Mouse (Mus musculus) MEL (cell line): ENCODE results near the gene Agpat1. TPM values are rescaled to one million over a fixed set of nuclear protein-coding genes. Genes with fewer than 3 reads are reported as not detected.

Source experiments
- DNase-seq: peaks from one replicate; pipeline ENCODE4 v3.0.0; 2011; ENCODE audit warnings: low read depth, low spot score
- H3K27ac ChIP-seq: 2 replicates; pipeline ENCODE4 v1.5.1; 2012; ENCODE audit warnings: low read depth, mild to moderate bottlenecking, control low read depth, low read length, moderate library complexity; ENCODE audit not compliant: control insufficient read depth
- H3K27me3 ChIP-seq, 2 experiments: fragments of 150-350 bp in 1 of 2; sonication (generic) in 1 of 2; 2 replicates each; pipeline ENCODE4 v1.6.1; 2012; ENCODE audit warnings: low read length in 2 of 2, mild to moderate bottlenecking in 2 of 2, improper control_type of control experiment in 1 of 2, moderate library complexity in 1 of 2; ENCODE audit not compliant: insufficient read depth in 2 of 2, control insufficient read depth in 1 of 2
- H3K36me3 ChIP-seq, 2 experiments: 2 replicates each; pipeline ENCODE4 v1.6.1; 2012 to 2014; ENCODE audit warnings: low read length in 2 of 2, improper control_type of control experiment in 1 of 2, inconsistent platforms in 1 of 2, mild to moderate bottlenecking in 1 of 2; ENCODE audit not compliant: insufficient read depth in 2 of 2, control insufficient read depth in 1 of 2
- H3K4me1 ChIP-seq, 2 experiments: fragments of 150-350 bp in 1 of 2; sonication (generic) in 1 of 2; 2 replicates each; pipeline ENCODE4 v1.6.1; 2012; ENCODE audit warnings: low read length in 2 of 2, improper control_type of control experiment in 1 of 2, mild to moderate bottlenecking in 1 of 2; ENCODE audit not compliant: insufficient read depth in 2 of 2, control insufficient read depth in 1 of 2
- H3K4me3 ChIP-seq, 2 experiments: fragments of 150-350 bp in 1 of 2; sonication (generic) in 1 of 2; 2 replicates each; pipeline ENCODE4 v1.5.1; 2012; ENCODE audit warnings: low read depth in 2 of 2, low read length in 2 of 2, mild to moderate bottlenecking in 2 of 2, moderate library complexity in 2 of 2, control low read depth in 1 of 2, improper control_type of control experiment in 1 of 2; ENCODE audit not compliant: control insufficient read depth in 1 of 2, insufficient read depth in 1 of 2
- H3K79me2 ChIP-seq: 2 replicates; pipeline ENCODE4 v1.6.1; 2012; ENCODE audit warnings: mild to moderate bottlenecking, low read length, moderate library complexity; ENCODE audit not compliant: control insufficient read depth, poor library complexity, insufficient read depth
- H3K9ac ChIP-seq: 2 replicates; pipeline ENCODE4 v1.6.1; 2012; ENCODE audit warnings: low read depth, mild to moderate bottlenecking, control low read depth, low read length, moderate library complexity; ENCODE audit not compliant: control insufficient read depth, poor library complexity, severe bottlenecking
- H3K9me3 ChIP-seq: fragments of 150-350 bp; sonication (generic); replicated peaks from 2 replicates; pipeline ENCODE4 v1.6.1; 2012; ENCODE audit warnings: mild to moderate bottlenecking, low read length, improper control_type of control experiment, moderate library complexity; ENCODE audit not compliant: insufficient read depth
- CTCF ChIP-seq, 3 experiments: IDR thresholded peaks in 2 of 3; conservative IDR thresholded peaks in 1 of 3; 2 replicates each; pipeline ENCODE4 v1.5.1; 2011 to 2012; ENCODE audit warnings: low read length in 3 of 3, low read depth in 2 of 3, mild to moderate bottlenecking in 2 of 3, improper control_type of control experiment in 1 of 3, inconsistent platforms in 1 of 3, mixed read lengths in 1 of 3, moderate library complexity in 1 of 3; ENCODE audit not compliant: control insufficient read depth in 1 of 3, insufficient read depth in 1 of 3, poor library complexity in 1 of 3, severe bottlenecking in 1 of 3
- E2F4 ChIP-seq: IDR thresholded peaks from 2 replicates; pipeline ENCODE4 v1.6.1; 2011; ENCODE audit warnings: low read depth, low read length, improper control_type of control experiment, borderline replicate concordance
- EP300 ChIP-seq, 2 experiments: IDR thresholded peaks; 2 replicates each; pipeline ENCODE4 v1.6.1; 2011; ENCODE audit warnings: improper control_type of control experiment in 2 of 2, low read length in 2 of 2, low read depth in 1 of 2, mild to moderate bottlenecking in 1 of 2
- ETS1 ChIP-seq: IDR thresholded peaks from 2 replicates; pipeline ENCODE4 v1.6.1; 2012; ENCODE audit warnings: low read depth, mild to moderate bottlenecking, inconsistent platforms, low read length, improper control_type of control experiment, moderate library complexity
- HCFC1 ChIP-seq: IDR thresholded peaks from 2 replicates; pipeline ENCODE4 v1.6.1; 2012; ENCODE audit warnings: low read depth, mild to moderate bottlenecking, inconsistent platforms, low read length, improper control_type of control experiment, moderate library complexity
- JUND ChIP-seq: IDR thresholded peaks from 2 replicates; pipeline ENCODE4 v1.6.1; 2011; ENCODE audit warnings: low read depth, mild to moderate bottlenecking, improper control_type of control experiment, low read length
- KAT2A ChIP-seq: conservative IDR thresholded peaks from 2 replicates; pipeline ENCODE4 v1.6.1; 2012; ENCODE audit warnings: low read depth, low read length, improper control_type of control experiment, inconsistent platforms
- MAFK ChIP-seq: IDR thresholded peaks from 2 replicates; pipeline ENCODE4 v1.6.1; 2011; ENCODE audit warnings: low read depth, mild to moderate bottlenecking, low read length, improper control_type of control experiment, borderline replicate concordance
- MAX ChIP-seq: IDR thresholded peaks from 2 replicates; pipeline ENCODE4 v1.6.1; 2011; ENCODE audit warnings: low read length, improper control_type of control experiment
- MEF2A ChIP-seq: IDR thresholded peaks from 2 replicates; pipeline ENCODE4 v1.6.1; 2014; ENCODE audit warnings: low read depth, mild to moderate bottlenecking, inconsistent platforms, low read length, improper control_type of control experiment; ENCODE audit not compliant: poor library complexity, insufficient replicate concordance, severe bottlenecking; ENCODE audit errors: extremely low read depth
- MXI1 ChIP-seq: IDR thresholded peaks from 2 replicates; pipeline ENCODE4 v1.6.1; 2011; ENCODE audit warnings: mild to moderate bottlenecking, low read depth, low read length, improper control_type of control experiment
- MYC ChIP-seq: IDR thresholded peaks from 2 replicates; pipeline ENCODE4 v1.6.1; 2011; ENCODE audit warnings: low read depth, mild to moderate bottlenecking, low read length, improper control_type of control experiment, moderate library complexity
- NRF1 ChIP-seq: IDR thresholded peaks from 2 replicates; pipeline ENCODE4 v1.6.1; 2014; ENCODE audit warnings: low read depth, mild to moderate bottlenecking, inconsistent platforms, low read length, improper control_type of control experiment, moderate library complexity; ENCODE audit not compliant: poor library complexity, insufficient read depth, severe bottlenecking
- POLR2A ChIP-seq, 2 experiments: IDR thresholded peaks; 2 replicates each; pipeline ENCODE4 v1.6.1; 2011 to 2012; ENCODE audit warnings: low read length in 2 of 2, mild to moderate bottlenecking in 2 of 2, control low read depth in 1 of 2, improper control_type of control experiment in 1 of 2, low read depth in 1 of 2, moderate library complexity in 1 of 2; ENCODE audit not compliant: control insufficient read depth in 1 of 2, insufficient read depth in 1 of 2, poor library complexity in 1 of 2
- RAD21 ChIP-seq: IDR thresholded peaks from 2 replicates; pipeline ENCODE4 v1.6.1; 2011; ENCODE audit warnings: mild to moderate bottlenecking, low read depth, low read length, improper control_type of control experiment
- SIN3A ChIP-seq: IDR thresholded peaks from 2 replicates; pipeline ENCODE4 v1.6.1; 2012; ENCODE audit warnings: low read length, improper control_type of control experiment, inconsistent platforms
- SMC3 ChIP-seq: IDR thresholded peaks from 2 replicates; pipeline ENCODE4 v1.6.1; 2011; ENCODE audit warnings: low read depth, low read length, improper control_type of control experiment
- TBP ChIP-seq: IDR thresholded peaks from 2 replicates; pipeline ENCODE4 v1.8.0; 2011; ENCODE audit warnings: low read depth, low read length, improper control_type of control experiment
- TCF12 ChIP-seq: IDR thresholded peaks from 2 replicates; pipeline ENCODE4 v1.6.1; 2014; ENCODE audit warnings: low read depth, mild to moderate bottlenecking, inconsistent platforms, low read length, improper control_type of control experiment, moderate library complexity
- USF1 ChIP-seq: IDR thresholded peaks from 2 replicates; pipeline ENCODE4 v1.6.1; 2014; ENCODE audit warnings: low read depth, mild to moderate bottlenecking, inconsistent platforms, low read length, improper control_type of control experiment, moderate library complexity
- USF2 ChIP-seq, 2 experiments: IDR thresholded peaks; 2 replicates each; pipeline ENCODE4 v1.6.1; 2011 to 2012; ENCODE audit warnings: improper control_type of control experiment in 2 of 2, low read length in 2 of 2, borderline replicate concordance in 1 of 2, inconsistent platforms in 1 of 2, low read depth in 1 of 2, mild to moderate bottlenecking in 1 of 2; ENCODE audit not compliant: insufficient read depth in 1 of 2
- ZMIZ1 ChIP-seq: IDR thresholded peaks from 2 replicates; pipeline ENCODE4 v1.6.1; 2012; ENCODE audit warnings: low read depth, mild to moderate bottlenecking, inconsistent platforms, low read length, improper control_type of control experiment, moderate library complexity
- ZNF384 ChIP-seq: IDR thresholded peaks from 2 replicates; pipeline ENCODE4 v1.6.1; 2012; ENCODE audit warnings: low read depth, mild to moderate bottlenecking, inconsistent platforms, low read length, improper control_type of control experiment
- polyA plus RNA-seq, 2 experiments: library from polyadenylated mRNA; stranded (reverse) in 1 of 2; unstranded in 1 of 2; fragments of >175 nt in 1 of 2; fragments of >200 nt in 1 of 2; gene quantifications; 2 replicates each; pipeline versions ENCODE4 v1.2.1 to v1.2.4; 2012; ENCODE audit warnings: low replicate concordance in 2 of 2, low read depth in 1 of 2; ENCODE audit not compliant: insufficient read length in 2 of 2, insufficient read depth in 1 of 2, missing spikeins in 1 of 2
- total RNA-seq: library from RNA; depleted of rRNA; stranded (reverse); fragments of 300-350 nt; gene quantifications from 2 replicates; pipeline ENCODE4 v1.2.3, GENCODE M21; 2012

Agpat1 gene
- total and polyA plus RNA-seq, 3 experiments = 85.2 to 153 TPM; not detected in 1

DNA sequence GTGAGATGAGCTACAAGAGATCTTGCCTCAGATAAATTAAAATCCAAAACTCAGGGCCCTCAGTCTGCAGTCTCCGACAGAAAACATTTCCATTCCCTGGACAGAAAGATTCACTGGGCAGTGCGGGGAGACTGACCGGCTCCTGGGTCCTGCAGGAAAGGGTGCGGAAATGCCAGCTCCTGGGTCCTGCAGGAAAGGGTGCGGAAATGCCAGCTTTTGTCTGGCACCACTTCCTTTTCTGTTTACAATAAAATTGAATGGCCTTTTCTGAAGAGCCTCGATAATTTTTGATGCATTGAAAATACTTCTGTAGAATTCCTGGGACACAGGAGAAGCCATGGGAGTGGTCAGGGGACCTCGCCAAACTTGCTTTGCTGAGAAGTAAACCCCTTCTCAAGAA, 44.9 kb upstream of the Agpat1 start:
- no peak for TF ChIP-seq ZMIZ1
- peaks cover 7 to 18% of the 10 kb centered on the region in 2 experiments for H3K4me1 ChIP-seq
- no peak for DNase-seq

DNA sequence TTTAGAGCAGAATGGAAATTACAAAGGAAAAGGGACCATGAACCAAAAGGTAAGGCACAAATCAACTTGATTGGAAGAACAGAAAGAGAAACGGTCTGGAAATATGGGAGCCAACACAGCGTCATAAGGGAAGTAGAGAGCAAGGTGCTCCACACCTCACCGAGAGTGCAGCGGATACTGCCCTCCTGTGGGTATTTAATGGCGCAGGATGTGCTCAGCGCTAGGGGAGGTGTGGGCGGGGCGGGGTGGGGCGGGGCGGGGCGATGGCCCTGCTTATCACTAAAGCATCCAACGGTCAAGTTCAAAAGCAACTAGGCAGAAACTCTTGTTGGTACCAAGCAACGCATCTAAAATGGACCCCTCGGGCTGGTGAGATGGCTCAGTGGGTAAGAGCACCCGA, 44.2 kb upstream of the Agpat1 start:
- no peaks in the 10 kb centered on the region for H3K9me3 ChIP-seq
- H3K9ac ChIP-seq = peak overlapping the region; percentile 32
- peak overlapping the region; percentile 35 for H3K27ac ChIP-seq
- no peaks in the 10 kb centered on the region for H3K27me3 ChIP-seq
- peaks cover 7 to 18% of the 10 kb centered on the region in 2 experiments for H3K4me1 ChIP-seq
- H3K79me2 ChIP-seq = no peaks in the 10 kb centered on the region
- peak overlapping the region in 1 of 2 experiments; percentile 56; a peak in 2 of 4 replicates for H3K4me3 ChIP-seq
- peaks cover 0 to 10% of the 10 kb centered on the region in 2 experiments; a peak in 2 of 4 replicates for H3K36me3 ChIP-seq
- TF ChIP-seq NRF1 (no peak), MAFK (no peak), MYC (no peak), MAX (0 out of 2 replicates have a peak, but pooled peaks have one; percentile 15), HCFC1 (0 out of 2 replicates have a peak, but pooled peaks have one; percentile 16), TBP (0 out of 2 replicates have a peak, but pooled peaks have one; percentile 52), RAD21 (peak; percentile 36), ZMIZ1 (0 out of 2 replicates have a peak, but pooled peaks have one; percentile 35), MEF2A (no peak), JUND (no peak), USF2 (IDR thresholded peaks at IDR 0.05; ENCODE audit: borderline replicate concordance in 1 of 2, insufficient read depth in 1 of 2, low read depth in 1 of 2, low read length in 2 of 2) (no peak), SIN3A (no peak), KAT2A (no peak), TCF12 (peak; percentile 20; the same call in 1 of the 2 replicates), POLR2A (IDR thresholded peaks at IDR 0.05; ENCODE audit: control insufficient read depth in 1 of 2, insufficient read depth in 1 of 2, low read depth in 1 of 2, low read length in 2 of 2, poor library complexity in 1 of 2) (peak in 1 of 2 experiments; percentile 55; a peak in 1 of 4 replicates), EP300 (IDR thresholded peaks at IDR 0.05; ENCODE audit: low read depth in 1 of 2, low read length in 2 of 2) (no peak), USF1 (no peak), SMC3 (peak; percentile 32; the same call in 1 of the 2 replicates), E2F4 (no peak), CTCF (IDR thresholded peaks at IDR 0.05 in 2 of 3, conservative IDR thresholded peaks at IDR 0.05 in 1 of 3; ENCODE audit: control insufficient read depth in 1 of 3, insufficient read depth in 1 of 3, low read depth in 2 of 3, low read length in 3 of 3, poor library complexity in 1 of 3, severe bottlenecking in 1 of 3) (peak in 2 of 3 experiments; percentile 48 to 56; a peak in 4 of 6 replicates), MXI1 (peak; percentile 19; the same call in 1 of the 2 replicates), ZNF384 (no peak), ETS1 (no peak)
- peak; percentile 77 for DNase-seq

More for the DNA sequence above, 44.9 kb upstream of the Agpat1 start:
- peaks cover 0 to 10% of the 10 kb centered on the region in 2 experiments; a peak in 2 of 4 replicates for H3K36me3 ChIP-seq
- H3K9me3 ChIP-seq = no peaks in the 10 kb centered on the region
- no peak overlapping the region for H3K27ac ChIP-seq
- H3K4me3 ChIP-seq = no peak overlapping the region
- no peaks in the 10 kb centered on the region for H3K79me2 ChIP-seq
- H3K27me3 ChIP-seq = no peaks in the 10 kb centered on the region
- H3K9ac ChIP-seq = no peak overlapping the region
